13 mouse cellular contexts compared by ENCODE assay signal in the genomic region with DNA sequence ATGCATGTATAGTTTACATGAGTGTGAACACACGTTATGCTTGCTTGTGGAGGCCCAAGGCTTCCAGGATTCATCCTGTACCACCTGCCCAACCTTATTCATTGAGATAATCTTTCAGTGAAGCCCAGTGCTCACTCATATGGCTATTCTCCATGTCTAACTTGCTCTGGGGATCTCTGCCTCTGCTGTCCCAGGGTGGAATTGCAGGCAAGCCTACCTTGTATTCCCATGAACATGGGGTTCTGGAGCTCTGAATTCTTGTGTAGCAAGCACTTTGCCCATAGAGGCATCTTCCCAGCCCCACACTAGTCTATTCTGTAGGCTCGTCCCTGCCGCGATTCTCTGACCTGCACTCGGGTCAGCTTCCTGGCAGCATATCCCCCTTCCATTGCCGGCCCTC. TPM values are rescaled to one million over a fixed set of nuclear protein-coding genes. Genes with fewer than 3 reads are reported as not detected.
A peak's percentile ranks its signal among the peaks of the same experiment; 100 is the strongest.
DNase-seq lines count a peak whose midpoint lies in the region; ATAC-seq and TF ChIP-seq lines count a peak whose summit lies in the region.
"Had no signal": no experiment of that assay in that cellular context is flagged by ENCODE, and none has a peak within 500 bp of the region (broad histone marks: within the 10 kb centered on the region; RNA-seq: fewer than 3 reads in every experiment).

No protein-coding gene starts in this region.

- WGBS in stomach, postnatal 0 days, result 59% methylated on average over 6 of the region's 6 CpGs

- intact Hi-C loops in gastrocnemius, adult 2 months (cut with DNase I), result no loop called here
- intact Hi-C loops in gastrocnemius, postnatal 14 days (cut with DNase I; ENCODE audit: low total_unique reads), result no loop called here

- no peaks in the 10 kb centered on the region for H3K4me1 ChIP-seq in stomach, postnatal 0 days (replicated peaks; ENCODE audit: control insufficient read depth, insufficient read depth)
- H3K4me1 ChIP-seq: neural tube, embryonic 13.5 days had no signal

- no peaks in the 10 kb centered on the region for H3K9me3 ChIP-seq in stomach, postnatal 0 days (ENCODE audit: control insufficient read depth, low read length)
- H3K9me3 ChIP-seq: embryonic facial prominence, embryonic 15.5 days; limb, embryonic 15.5 days; neural tube, embryonic 13.5 days had no signal

- TF ChIP-seq EP300 in stomach, postnatal 0 days (optimal IDR thresholded peaks at IDR 0.05), result no peak

- H3K36me3 ChIP-seq in stomach, postnatal 0 days (ENCODE audit: control insufficient read depth, insufficient read depth, low read length), result no peaks in the 10 kb centered on the region
- H3K36me3 ChIP-seq: embryonic facial prominence, embryonic 15.5 days; limb, embryonic 15.5 days; neural tube, embryonic 13.5 days had no signal

- peak; percentile 17; the same call in 1 of the 2 replicates for TF ChIP-seq CTCF in gastrocnemius, adult 2 months (IDR thresholded peaks at IDR 0.05)
- peak; percentile 82 for TF ChIP-seq CTCF in layer of hippocampus, adult 2 months (conservative IDR thresholded peaks at IDR 0.05)
- TF ChIP-seq CTCF in stomach, postnatal 0 days (IDR thresholded peaks at IDR 0.05; ENCODE audit: low read depth), result peak; percentile 65

- no peak for DNase-seq in gastrocnemius, adult 2 months
- DNase-seq in gastrocnemius, postnatal 10 days, result no peak
- no peak for DNase-seq in layer of hippocampus, adult 2 months (ENCODE audit: low spot score in 2 of 2)
- no peak for DNase-seq in layer of hippocampus, adult 8-10 months (ENCODE audit: low spot score in 2 of 2)
- peak; percentile 47 for DNase-seq in right cerebral cortex, postnatal 14 days
- no peak for DNase-seq in right cerebral cortex, postnatal 10 days (ENCODE audit: low spot score in 2 of 2)
- peak; percentile 46 for DNase-seq in stomach, postnatal 0 days (ENCODE audit: low spot score)
- no peak for DNase-seq in gastrocnemius, postnatal 14 days

- no peak for ATAC-seq in stomach, postnatal 0 days (ENCODE audit: low FRiP score, low TSS enrichment)

- H3K27me3 ChIP-seq in stomach, postnatal 0 days (ENCODE audit: control insufficient read depth, insufficient read depth, low read length), result no peaks in the 10 kb centered on the region
- H3K27me3 ChIP-seq: embryonic facial prominence, embryonic 15.5 days had no signal

- no peak overlapping the region for H3K4me2 ChIP-seq in stomach, postnatal 0 days (replicated peaks; ENCODE audit: low read depth)
- H3K4me2 ChIP-seq: embryonic facial prominence, embryonic 15.5 days; limb, embryonic 15.5 days; neural tube, embryonic 13.5 days had no signal

- no peak overlapping the region for H3K4me3 ChIP-seq in gastrocnemius, adult 2 months
- no peak overlapping the region for H3K4me3 ChIP-seq in layer of hippocampus, adult 2 months
- H3K4me3 ChIP-seq in stomach, postnatal 0 days (ENCODE audit: low read depth, low read length), result no peak overlapping the region
- H3K4me3 ChIP-seq: embryonic facial prominence, embryonic 15.5 days; limb, embryonic 15.5 days; neural tube, embryonic 13.5 days had no signal

- H3K9ac ChIP-seq in stomach, postnatal 0 days (ENCODE audit: low read length), result no peak overlapping the region
- H3K9ac ChIP-seq: embryonic facial prominence, embryonic 15.5 days; limb, embryonic 15.5 days; neural tube, embryonic 13.5 days had no signal

- no peak overlapping the region for H3K27ac ChIP-seq in gastrocnemius, adult 2 months
- no peak overlapping the region for H3K27ac ChIP-seq in layer of hippocampus, adult 2 months
- no peak overlapping the region for H3K27ac ChIP-seq in stomach, postnatal 0 days (replicated peaks)
- H3K27ac ChIP-seq: embryonic facial prominence, embryonic 15.5 days; limb, embryonic 15.5 days; neural tube, embryonic 13.5 days had no signal

RNA-seq across cellular contexts. Expression of a gene that starts 5.7 kb away (rescaled TPM):
- under 1 TPM; 0.10 to 0.14 TPM for total RNA-seq in gastrocnemius, adult 2 months (2021)
- under 1 TPM; 0.35 to 0.36 TPM for total RNA-seq in gastrocnemius, postnatal 10 days (2021)
- 1 to 10 TPM; 4.2 to 4.4 TPM for total RNA-seq in layer of hippocampus, adult 2 months (2021)
- 1 to 10 TPM; 3.3 to 4.4 (median 3.7) TPM for total RNA-seq in layer of hippocampus, adult 8-10 months (2022)
- polyA plus RNA-seq in stomach, postnatal 0 days (2015; fragmentation: Nextera tagmentation; extraction: Ambion mirVana), result 0.02 TPM in 2 replicates
- under 1 TPM; 0.12 to 0.20 TPM for total RNA-seq in gastrocnemius, postnatal 14 days (2021)

RNA-seq across cellular contexts. Expression of a gene that starts 9.8 kb away (rescaled TPM):
- not detected for total RNA-seq in gastrocnemius, adult 2 months (2021)
- total RNA-seq in gastrocnemius, postnatal 10 days (2021), result not detected
- total RNA-seq in layer of hippocampus, adult 2 months (2021), result under 1 TPM in 1 of 2 experiments, not detected in 1; 0.90 TPM
- 1 to 10 TPM in 1 of 4 experiments, under 1 TPM in 1, not detected in 2; 0.50 to 1.2 TPM for total RNA-seq in layer of hippocampus, adult 8-10 months (2022)
- polyA plus RNA-seq in stomach, postnatal 0 days (2015; fragmentation: Nextera tagmentation; extraction: Ambion mirVana), result not detected in 2 replicates
- not detected for total RNA-seq in gastrocnemius, postnatal 14 days (2021)
- total RNA-seq: CH12.LX had no signal
- polyA plus RNA-seq: heart, embryonic 14.5 days; limb, embryonic 15.5 days; neural tube, embryonic 13.5 days had no signal

Comparison
In these comparisons a context has a peak if more than half of its experiments do, and no peak if none do; other contexts are left out.
1. DNase-seq: peak in right cerebral cortex, postnatal 14 days (single experiment) and stomach, postnatal 0 days (single experiment); none in gastrocnemius, adult 2 months (single experiment), gastrocnemius, postnatal 10 days (single experiment), layer of hippocampus, adult 2 months (0 of 2), layer of hippocampus, adult 8-10 months (0 of 2), right cerebral cortex, postnatal 10 days (0 of 2) and gastrocnemius, postnatal 14 days (single experiment).
2. CTCF ChIP-seq: peak in every context shown above with its lines; median percentile 82 in layer of hippocampus, adult 2 months; 65 in stomach, postnatal 0 days; 17 in gastrocnemius, adult 2 months.